Mouse (Mus musculus) neural tube, embryonic 15.5 days (tissue): ENCODE results near the gene Trappc1. TPM values are rescaled to one million over a fixed set of nuclear protein-coding genes. Genes with fewer than 3 reads are reported as not detected.
A peak's percentile ranks its signal among the peaks of the same experiment; 100 is the strongest.
"Not testable (repeated sequence)": the region's sequence is repeated elsewhere in the genome, so short reads cannot be mapped to it uniquely, and the experiment has no call there.

ENCODE experiments used
- ATAC-seq: fragments of 200-750 bp; cut with Nextera tagmentation; 2 replicates; pipeline ENCODE4 v1.8.0; 2017; ENCODE audit warnings: mild to moderate bottlenecking, moderate TSS enrichment, moderate library complexity; ENCODE audit not compliant: low FRiP score
- H3K27ac ChIP-seq: fragments of 300-500 bp; sonication (generic); replicated peaks from 2 replicates; pipeline ENCODE4 v1.5.1; 2015; ENCODE audit warnings: mild to moderate bottlenecking, inconsistent platforms
- H3K27me3 ChIP-seq: fragments of 300-500 bp; sonication (generic); replicated peaks from 2 replicates; pipeline ENCODE4 v1.6.1; 2015; ENCODE audit warnings: inconsistent platforms
- H3K36me3 ChIP-seq: fragments of 300-500 bp; sonication (generic); 2 replicates; pipeline ENCODE4 v1.6.1; 2015; ENCODE audit warnings: inconsistent platforms
- H3K4me1 ChIP-seq: fragments of 300-500 bp; sonication (generic); 2 replicates; pipeline ENCODE4 v1.6.1; 2015; ENCODE audit warnings: inconsistent platforms
- H3K4me2 ChIP-seq: fragments of 300-500 bp; sonication (generic); 2 replicates; pipeline ENCODE4 v1.6.1; 2015; ENCODE audit warnings: inconsistent platforms, mild to moderate bottlenecking, moderate library complexity
- H3K4me3 ChIP-seq: fragments of 300-500 bp; sonication (generic); replicated peaks from 2 replicates; pipeline ENCODE4 v1.5.1; 2015; ENCODE audit warnings: mild to moderate bottlenecking, inconsistent platforms
- H3K9ac ChIP-seq: fragments of 300-500 bp; sonication (generic); replicated peaks from 2 replicates; pipeline ENCODE4 v1.6.1; 2015; ENCODE audit warnings: mild to moderate bottlenecking, inconsistent platforms
- H3K9me3 ChIP-seq: fragments of 300-500 bp; sonication (generic); replicated peaks from 2 replicates; pipeline ENCODE4 v1.6.1; 2016; ENCODE audit warnings: inconsistent platforms
- WGBS: fragments of 180-500 bp; shearing (Covaris S2); methylation state at CpG from one replicate; pipeline ENCODE4 v1.1.7; 2015; ENCODE audit warnings: mixed read lengths; 5-methylcytosine and 5-hydroxymethylcytosine counted together
- polyA plus RNA-seq: library from polyadenylated mRNA; unstranded; fragments of >200 nt; fragmentation: Nextera tagmentation; extraction: Ambion mirVana; gene quantifications from 2 replicates; pipeline ENCODE4 v1.2.1, GENCODE M21; 2015

The Trappc1 gene
- polyA plus RNA-seq, 1 experiment from 2014 or later, result 201 TPM

- not testable (repeated sequence) for H3K4me3 ChIP-seq, H3K9ac ChIP-seq, H3K9me3 ChIP-seq, ATAC-seq, H3K27me3 ChIP-seq, H3K4me2 ChIP-seq, H3K27ac ChIP-seq
- Histone ChIP-seq H3K36me3 (peaks cover 29% of the 10 kb centered on the region), H3K4me1 (peaks cover 23% of the 10 kb centered on the region)
- 95% methylated on average over 3 of the region's 3 CpGs for WGBS
These were observed 5.8 kb upstream of the Trappc1 start for GRCm38 (mm10) chr11:69318000-69318399.

GRCm38 (mm10) chr11:69321580-69321979 is 2.2 kb upstream of the Trappc1 start:
- no peaks in the 10 kb centered on the region for H3K9me3 ChIP-seq
- no peak overlapping the region for H3K27ac ChIP-seq
- no peak overlapping the region for H3K4me3 ChIP-seq
- no peaks in the 10 kb centered on the region for H3K27me3 ChIP-seq
- no peak for ATAC-seq
- peaks cover 16% of the 10 kb centered on the region for H3K36me3 ChIP-seq
- WGBS, result 93% methylated on average over 6 of the region's 6 CpGs
- H3K4me1 ChIP-seq, result peaks cover 50% of the 10 kb centered on the region
- no peak overlapping the region for H3K9ac ChIP-seq
- H3K4me2 ChIP-seq, result peak overlapping the region; percentile 84; the same call in 1 of the 2 replicates

- H3K4me2 ChIP-seq, result peak overlapping the region; percentile 84
- WGBS, result 67% methylated on average over 6 of the region's 6 CpGs
- H3K4me3 ChIP-seq, result 0 out of 2 replicates have a peak overlapping the region, but pooled peaks have one; percentile 1
- no peaks in the 10 kb centered on the region for H3K9me3 ChIP-seq
- peaks cover 54% of the 10 kb centered on the region for H3K4me1 ChIP-seq
- H3K27ac ChIP-seq, result no peak overlapping the region
- ATAC-seq, result no peak
- no peak overlapping the region for H3K9ac ChIP-seq
- peaks cover 16% of the 10 kb centered on the region for H3K36me3 ChIP-seq
- no peaks in the 10 kb centered on the region; the same call in 1 of the 2 replicates for H3K27me3 ChIP-seq
These were observed 1.8 kb upstream of the Trappc1 start for GRCm38 (mm10) chr11:69322010-69322409.

GRCm38 (mm10) chr11:69322693-69323471 is 898 bp upstream of the Trappc1 start:
- 24% methylated on average over 18 of the region's 18 CpGs for WGBS
- Histone ChIP-seq H3K36me3 (peaks cover 16% of the 10 kb centered on the region), H3K9ac (peak overlapping the region; percentile 75), H3K4me2 (peak overlapping the region; percentile 84), H3K9me3 (no peaks in the 10 kb centered on the region), H3K27ac (peak overlapping the region; percentile 92), H3K27me3 (peaks cover 7% of the 10 kb centered on the region), H3K4me3 (peak overlapping the region; percentile 66), H3K4me1 (peaks cover 58% of the 10 kb centered on the region)
- ATAC-seq, result no peak

- Histone ChIP-seq H3K36me3 (peaks cover 2% of the 10 kb centered on the region; the same call in 1 of the 2 replicates), H3K27me3 (peaks cover 8% of the 10 kb centered on the region), H3K4me1 (peaks cover 58% of the 10 kb centered on the region), H3K9me3 (no peaks in the 10 kb centered on the region), H3K4me3 (peak overlapping the region; percentile 66), H3K9ac (peak overlapping the region; percentile 75; the same call in 1 of the 2 replicates), H3K27ac (no peak overlapping the region), H3K4me2 (peak overlapping the region; percentile 84)
- WGBS, result 85% methylated on average over 6 of the region's 6 CpGs
- ATAC-seq, result no peak
These were observed 969 bp downstream of the Trappc1 start for GRCm38 (mm10) chr11:69324749-69325148.

GRCm38 (mm10) chr11:69325628-69326407 is 2.0 kb downstream of the Trappc1 start, which contains the start of gene Kcnab3:
TSS of gene Kcnab3 (plus strand) at chr11:69326258.
- no peaks in the 10 kb centered on the region for H3K36me3 ChIP-seq
- peaks cover 8% of the 10 kb centered on the region for H3K27me3 ChIP-seq
- H3K9ac ChIP-seq, result peak within 1 kb of the TSS; percentile 59
- ATAC-seq, result peak; percentile 39
- H3K9me3 ChIP-seq, result no peaks in the 10 kb centered on the region
- peak within 1 kb of the TSS; percentile 84 for H3K4me2 ChIP-seq
- peaks cover 56% of the 10 kb centered on the region for H3K4me1 ChIP-seq
- WGBS, result 12% methylated on average over 26 of the region's 26 CpGs
- peak within 1 kb of the TSS; percentile 38; the same call in 1 of the 2 replicates for H3K27ac ChIP-seq
- peak within 1 kb of the TSS; percentile 55 for H3K4me3 ChIP-seq

- H3K4me3 ChIP-seq, result peak overlapping the region; percentile 55
- H3K27me3 ChIP-seq, result peaks cover 8% of the 10 kb centered on the region
- WGBS, result under 1% methylated on average over 45 of the region's 45 CpGs
- ATAC-seq, result 0 out of 2 replicates have a peak, but pooled peaks have one; percentile 15
- peak overlapping the region; percentile 59 for H3K9ac ChIP-seq
- H3K27ac ChIP-seq, result peak overlapping the region; percentile 38; the same call in 1 of the 2 replicates
- peaks cover 58% of the 10 kb centered on the region for H3K4me1 ChIP-seq
- no peaks in the 10 kb centered on the region for H3K9me3 ChIP-seq
- H3K36me3 ChIP-seq, result no peaks in the 10 kb centered on the region
- H3K4me2 ChIP-seq, result peak overlapping the region; percentile 64
These were observed 2.8 kb downstream of the Trappc1 start for GRCm38 (mm10) chr11:69326408-69327156.

- H3K9ac ChIP-seq, result no peak overlapping the region
- no peaks in the 10 kb centered on the region for H3K36me3 ChIP-seq
- no peak overlapping the region for H3K27ac ChIP-seq
- 13% methylated on average over 9 of the region's 9 CpGs for WGBS
- H3K4me1 ChIP-seq, result peaks cover 58% of the 10 kb centered on the region
- H3K4me2 ChIP-seq, result peak overlapping the region; percentile 64
- H3K27me3 ChIP-seq, result peaks cover 8% of the 10 kb centered on the region
- H3K4me3 ChIP-seq, result peak overlapping the region; percentile 55; the same call in 1 of the 2 replicates
- H3K9me3 ChIP-seq, result no peaks in the 10 kb centered on the region
- ATAC-seq, result no peak
These were observed 3.3 kb downstream of the Trappc1 start for GRCm38 (mm10) chr11:69327157-69327442.

- Histone ChIP-seq H3K4me2 (no peak overlapping the region), H3K9ac (no peak overlapping the region), H3K36me3 (no peaks in the 10 kb centered on the region), H3K9me3 (no peaks in the 10 kb centered on the region), H3K27ac (no peak overlapping the region), H3K4me3 (no peak overlapping the region), H3K27me3 (peaks cover 8% of the 10 kb centered on the region), H3K4me1 (peaks cover 58% of the 10 kb centered on the region)
- no peak for ATAC-seq
- 46% methylated on average over 6 of the region's 6 CpGs for WGBS
These were observed 3.9 kb downstream of the Trappc1 start for GRCm38 (mm10) chr11:69327648-69328047.

- Histone ChIP-seq H3K9ac (no peak overlapping the region), H3K27me3 (peaks cover 8% of the 10 kb centered on the region), H3K27ac (no peak overlapping the region), H3K4me3 (no peak overlapping the region), H3K9me3 (no peaks in the 10 kb centered on the region), H3K4me1 (peaks cover 56% of the 10 kb centered on the region), H3K4me2 (no peak overlapping the region), H3K36me3 (no peaks in the 10 kb centered on the region)
- 91% methylated on average over 6 of the region's 6 CpGs for WGBS
- ATAC-seq, result no peak
These were observed 4.7 kb downstream of the Trappc1 start for GRCm38 (mm10) chr11:69328517-69328916.

- peak overlapping the region; percentile 73 for H3K4me2 ChIP-seq
- 88% methylated on average over 6 of the region's 6 CpGs for WGBS
- peak overlapping the region; percentile 45; the same call in 1 of the 2 replicates for H3K4me3 ChIP-seq
- no peak for ATAC-seq
- H3K27me3 ChIP-seq, result peaks cover 8% of the 10 kb centered on the region
- H3K9me3 ChIP-seq, result no peaks in the 10 kb centered on the region
- H3K4me1 ChIP-seq, result peaks cover 37% of the 10 kb centered on the region
- H3K36me3 ChIP-seq, result no peaks in the 10 kb centered on the region
- no peak overlapping the region for H3K9ac ChIP-seq
- H3K27ac ChIP-seq, result peak overlapping the region; percentile 87
These were observed 7.4 kb downstream of the Trappc1 start for GRCm38 (mm10) chr11:69331152-69331551.
